Mouse (Mus musculus) ES-Bruce4 (cell line): ENCODE measurements around the gene Syt2. TPM values are rescaled to one million over a fixed set of nuclear protein-coding genes. Genes with fewer than 3 reads are reported as not detected.

Experiments
- H3K27ac ChIP-seq: 2 replicates; pipeline ENCODE4 v1.5.1; 2012; ENCODE audit warnings: low read length, inconsistent platforms; ENCODE audit not compliant: insufficient read depth
- H3K27me3 ChIP-seq: 2 replicates; pipeline ENCODE4 v1.6.1; 2012; ENCODE audit warnings: mild to moderate bottlenecking, low read length, inconsistent platforms; ENCODE audit not compliant: control insufficient read depth, poor library complexity, insufficient read depth, severe bottlenecking
- H3K36me3 ChIP-seq: 2 replicates; pipeline ENCODE4 v1.6.1; 2012; ENCODE audit warnings: inconsistent platforms, mild to moderate bottlenecking, low read length, moderate library complexity; ENCODE audit not compliant: control insufficient read depth, poor library complexity, insufficient read depth, severe bottlenecking
- H3K4me1 ChIP-seq: one replicate; pipeline ENCODE4 v1.8.1; 2011; ENCODE audit warnings: low read length; ENCODE audit not compliant: control insufficient read depth, insufficient read depth
- H3K4me3 ChIP-seq: 2 replicates; pipeline ENCODE4 v1.5.1; 2011; ENCODE audit warnings: low read depth, mild to moderate bottlenecking, low read length
- H3K9ac ChIP-seq: 2 replicates; pipeline ENCODE4 v1.6.1; 2012; ENCODE audit warnings: low read depth, mild to moderate bottlenecking, inconsistent platforms; ENCODE audit not compliant: poor library complexity, severe bottlenecking
- H3K9me3 ChIP-seq: replicated peaks from 2 replicates; pipeline ENCODE4 v1.6.1; 2012; ENCODE audit warnings: mild to moderate bottlenecking, low read length, inconsistent platforms; ENCODE audit not compliant: control insufficient read depth, poor library complexity, insufficient read depth, severe bottlenecking
- CTCF ChIP-seq: IDR thresholded peaks from one replicate; pipeline ENCODE4 v1.8.1; 2011; ENCODE audit warnings: low read depth, low read length
- EP300 ChIP-seq: IDR thresholded peaks from 2 replicates; pipeline ENCODE4 v1.6.1; 2011; ENCODE audit warnings: low read depth, low read length; ENCODE audit not compliant: insufficient read depth
- POLR2A ChIP-seq: IDR thresholded peaks from one replicate; pipeline ENCODE4 v1.8.1; 2011; ENCODE audit warnings: low read length; ENCODE audit not compliant: insufficient read depth
- polyA plus RNA-seq: library from polyadenylated mRNA; stranded (reverse); fragments of >200 nt; gene quantifications from 2 replicates; pipeline ENCODE4 v1.2.4, GENCODE M21; 2011; ENCODE audit warnings: low read depth; ENCODE audit not compliant: missing spikeins, insufficient read depth, insufficient read length

Gene Syt2
- polyA plus RNA-seq, 1 experiment, result 0.12 TPM

GRCm38 (mm10) chr1:134771999-134772398, 125.5 kb downstream of the Syt2 start:
- Histone ChIP-seq H3K9ac (no peak overlapping the region), H3K36me3 (no peaks in the 10 kb centered on the region), H3K9me3 (no peaks in the 10 kb centered on the region), H3K4me3 (no peak overlapping the region), H3K27me3 (no peaks in the 10 kb centered on the region), H3K4me1 (no peaks in the 10 kb centered on the region), H3K27ac (no peak overlapping the region)
- TF ChIP-seq EP300 (no peak), POLR2A (no peak)

GRCm38 (mm10) chr1:134772821-134773220, 126.3 kb downstream of the Syt2 start:
- H3K36me3 ChIP-seq, result no peaks in the 10 kb centered on the region
- no peaks in the 10 kb centered on the region for H3K27me3 ChIP-seq
- no peaks in the 10 kb centered on the region for H3K4me1 ChIP-seq
- no peak overlapping the region for H3K4me3 ChIP-seq
- no peaks in the 10 kb centered on the region for H3K9me3 ChIP-seq
- H3K27ac ChIP-seq, result no peak overlapping the region
- TF ChIP-seq EP300, result no peak
- H3K9ac ChIP-seq, result no peak overlapping the region

GRCm38 (mm10) chr1:134773256-134773655, 126.8 kb downstream of the Syt2 start:
- H3K27me3 ChIP-seq, result no peaks in the 10 kb centered on the region
- H3K9ac ChIP-seq, result no peak overlapping the region
- no peaks in the 10 kb centered on the region for H3K4me1 ChIP-seq
- H3K27ac ChIP-seq, result no peak overlapping the region
- H3K9me3 ChIP-seq, result no peaks in the 10 kb centered on the region
- no peak overlapping the region for H3K4me3 ChIP-seq
- TF ChIP-seq CTCF (no peak), EP300 (no peak), POLR2A (no peak)
- no peaks in the 10 kb centered on the region for H3K36me3 ChIP-seq

- TF ChIP-seq EP300, result no peak
- TF ChIP-seq CTCF, result no peak
- no peak for TF ChIP-seq POLR2A
- Histone ChIP-seq H3K9me3 (no peaks in the 10 kb centered on the region), H3K9ac (no peak overlapping the region), H3K27me3 (no peaks in the 10 kb centered on the region), H3K36me3 (no peaks in the 10 kb centered on the region), H3K4me1 (no peaks in the 10 kb centered on the region), H3K4me3 (no peak overlapping the region), H3K27ac (no peak overlapping the region)
Observed at GRCm38 (mm10) chr1:134774247-134774646, 127.8 kb downstream of the Syt2 start.

- no peaks in the 10 kb centered on the region for H3K36me3 ChIP-seq
- H3K9me3 ChIP-seq, result no peaks in the 10 kb centered on the region
- H3K27ac ChIP-seq, result no peak overlapping the region
- H3K4me1 ChIP-seq, result no peaks in the 10 kb centered on the region
- H3K9ac ChIP-seq, result no peak overlapping the region
- TF ChIP-seq EP300, result no peak
- no peak for TF ChIP-seq CTCF
- TF ChIP-seq POLR2A, result no peak
- no peaks in the 10 kb centered on the region for H3K27me3 ChIP-seq
- H3K4me3 ChIP-seq, result no peak overlapping the region
Observed at GRCm38 (mm10) chr1:134774728-134775287, 128.3 kb downstream of the Syt2 start.

GRCm38 (mm10) chr1:134775631-134776030, 129.2 kb downstream of the Syt2 start:
- H3K9me3 ChIP-seq, result no peaks in the 10 kb centered on the region
- no peak overlapping the region for H3K27ac ChIP-seq
- no peak overlapping the region for H3K9ac ChIP-seq
- no peaks in the 10 kb centered on the region for H3K36me3 ChIP-seq
- TF ChIP-seq EP300, result no peak
- no peak for TF ChIP-seq CTCF
- no peak for TF ChIP-seq POLR2A
- no peak overlapping the region for H3K4me3 ChIP-seq
- H3K27me3 ChIP-seq, result no peaks in the 10 kb centered on the region
- H3K4me1 ChIP-seq, result no peaks in the 10 kb centered on the region
